17 mouse cellular contexts compared by ENCODE assay signal in the genomic region with DNA sequence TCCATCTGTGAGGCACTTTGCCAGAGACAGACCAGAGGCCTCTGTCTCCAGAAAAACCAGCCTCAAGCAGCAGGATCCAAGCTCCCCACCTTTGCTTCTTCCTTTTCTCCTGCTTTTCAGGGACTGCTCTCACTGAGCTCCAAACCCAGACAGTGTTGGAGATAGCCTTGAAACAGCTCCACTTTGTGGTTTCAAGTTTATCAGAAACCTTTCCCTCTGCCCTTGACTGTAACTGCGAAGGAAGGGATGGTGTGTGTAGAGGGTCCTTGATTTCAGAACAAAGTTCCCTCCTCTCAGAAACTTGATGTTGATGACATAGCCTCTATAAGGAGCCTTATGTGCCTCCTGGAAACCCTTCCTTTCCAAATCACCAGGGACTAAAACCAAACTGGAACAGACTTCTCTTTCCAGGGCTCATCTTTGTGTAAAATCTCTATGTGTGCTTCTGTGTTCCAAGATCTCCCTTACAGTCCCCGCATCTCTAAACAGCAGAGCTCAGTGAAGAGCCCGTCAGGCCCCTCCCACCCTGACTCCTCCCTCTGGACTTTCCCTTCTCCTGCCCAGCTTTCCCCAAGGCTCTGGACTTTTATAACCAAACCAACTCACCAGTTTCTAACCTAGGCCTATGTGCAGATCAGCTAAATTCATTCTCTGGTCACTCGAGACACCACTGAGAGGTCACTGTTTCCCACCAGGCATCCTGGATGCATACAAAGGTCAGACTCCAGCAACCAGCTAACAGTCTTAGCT.
DNase-seq lines count a peak whose midpoint lies in the region; ATAC-seq and TF ChIP-seq lines count a peak whose summit lies in the region.
"Had no signal": no experiment of that assay in that cellular context is flagged by ENCODE, and none has a peak within 500 bp of the region (broad histone marks: within the 10 kb centered on the region; RNA-seq: fewer than 3 reads in every experiment).

No protein-coding gene starts in this region.

- DNase-seq in forebrain, postnatal 0 days: no peak
- DNase-seq in forebrain, embryonic 10.5 days (ENCODE audit: extremely low spot score, low spot score): no peak
- DNase-seq in lung, embryonic 14.5 days: peak; percentile 8
- no peak for DNase-seq in lung, adult 2 months
- DNase-seq in adrenal gland, postnatal 10 days: peak; percentile 56
- peak; percentile 17 to 46 for DNase-seq in kidney, postnatal 4 days
- DNase-seq in spleen, adult 18-20 months: no peak
- DNase-seq in spleen, postnatal 10 days (ENCODE audit: low spot score in 2 of 2): no peak
- DNase-seq: gastrocnemius, adult 2 months; retina, postnatal 1 day had no signal

- no peak for TF ChIP-seq CTCF in forebrain, postnatal 0 days (IDR thresholded peaks at IDR 0.05; ENCODE audit: low read depth)
- no peak for TF ChIP-seq CTCF in lung, embryonic 14.5 days (IDR thresholded peaks at IDR 0.05; ENCODE audit: low read depth)
- TF ChIP-seq CTCF in lung, adult 2 months (IDR thresholded peaks at IDR 0.05; ENCODE audit: insufficient read depth, low read length): no peak

- TF ChIP-seq POLR2A in lung, adult 2 months (IDR thresholded peaks at IDR 0.05; ENCODE audit: borderline replicate concordance, extremely low read depth, low read depth, low read length): no peak

- H3K4me3 ChIP-seq in forebrain, postnatal 0 days (ENCODE audit: low read depth, low read length): no peak overlapping the region
- H3K4me3 ChIP-seq in forebrain, embryonic 10.5 days: no peak overlapping the region
- no peak overlapping the region for H3K4me3 ChIP-seq in lung, embryonic 14.5 days (ENCODE audit: low read depth, low read length)
- no peak overlapping the region for H3K4me3 ChIP-seq in lung, adult 2 months (replicated peaks; ENCODE audit: extremely low read depth, low read depth, low read length)
- H3K4me3 ChIP-seq: embryonic facial prominence, embryonic 13.5 days; forebrain, embryonic 13.5 days; gastrocnemius, adult 2 months; heart, embryonic 10.5 days; myocyte had no signal

- H3K9me3 ChIP-seq in forebrain, postnatal 0 days (ENCODE audit: low read length): no peaks in the 10 kb centered on the region
- no peaks in the 10 kb centered on the region for H3K9me3 ChIP-seq in forebrain, embryonic 10.5 days
- H3K9me3 ChIP-seq in lung, embryonic 14.5 days (ENCODE audit: low read depth, low read length): no peaks in the 10 kb centered on the region
- H3K9me3 ChIP-seq: embryonic facial prominence, embryonic 13.5 days; forebrain, embryonic 13.5 days; G1E; heart, embryonic 10.5 days had no signal

- no peak overlapping the region for H3K27ac ChIP-seq in forebrain, postnatal 0 days (ENCODE audit: low read depth, low read length)
- no peak overlapping the region for H3K27ac ChIP-seq in forebrain, embryonic 10.5 days
- H3K27ac ChIP-seq in lung, embryonic 14.5 days (ENCODE audit: low read depth): no peak overlapping the region
- H3K27ac ChIP-seq: embryonic facial prominence, embryonic 13.5 days; forebrain, embryonic 13.5 days; gastrocnemius, adult 2 months; heart, embryonic 10.5 days; liver, embryonic 14.5 days had no signal

- H3K4me1 ChIP-seq in forebrain, postnatal 0 days (ENCODE audit: insufficient read depth): no peaks in the 10 kb centered on the region
- peaks cover 7% of the 10 kb centered on the region; the same call in 1 of the 2 replicates for H3K4me1 ChIP-seq in forebrain, embryonic 10.5 days
- H3K4me1 ChIP-seq in lung, embryonic 14.5 days (ENCODE audit: insufficient read depth): no peaks in the 10 kb centered on the region
- no peaks in the 10 kb centered on the region for H3K4me1 ChIP-seq in lung, adult 2 months (ENCODE audit: control insufficient read depth, insufficient read depth, low read length)
- H3K4me1 ChIP-seq: forebrain, embryonic 13.5 days had no signal

- peaks cover 5% of the 10 kb centered on the region; the same call in 1 of the 2 replicates for H3K36me3 ChIP-seq in forebrain, postnatal 0 days (ENCODE audit: insufficient read depth)
- H3K36me3 ChIP-seq in forebrain, embryonic 10.5 days (replicated peaks): peaks cover 5% of the 10 kb centered on the region; the same call in 1 of the 2 replicates
- 0 out of 2 replicates have a peak, but pooled peaks cover 4% of the 10 kb centered on the region for H3K36me3 ChIP-seq in lung, embryonic 14.5 days (ENCODE audit: insufficient read depth)
- H3K36me3 ChIP-seq: G1E; heart, embryonic 10.5 days had no signal

- H3K27me3 ChIP-seq in forebrain, postnatal 0 days (ENCODE audit: insufficient read depth, low read length): no peaks in the 10 kb centered on the region
- H3K27me3 ChIP-seq in forebrain, embryonic 10.5 days (ENCODE audit: poor library complexity, severe bottlenecking): no peaks in the 10 kb centered on the region
- H3K27me3 ChIP-seq in lung, embryonic 14.5 days (ENCODE audit: insufficient read depth, low read length): no peaks in the 10 kb centered on the region
- H3K27me3 ChIP-seq: embryonic facial prominence, embryonic 13.5 days; forebrain, embryonic 13.5 days had no signal

- ATAC-seq in forebrain, postnatal 0 days: no peak
- no peak for ATAC-seq in lung, embryonic 14.5 days (ENCODE audit: insufficient read depth)
- ATAC-seq: activated CD4-positive, CD25-positive, alpha-beta regulatory T cell, adult 4 months; forebrain, embryonic 13.5 days had no signal

- WGBS in forebrain, postnatal 0 days: 59% methylated on average over 4 of the region's 4 CpGs
- WGBS in forebrain, embryonic 10.5 days: 71% methylated on average over 4 of the region's 4 CpGs
- 61% methylated on average over 4 of the region's 4 CpGs for WGBS in lung, embryonic 14.5 days
- WGBS in lung, adult 2 months: 66% methylated on average over 4 of the region's 4 CpGs

- 0 out of 2 replicates have a peak overlapping the region, but pooled peaks have one; percentile 10 for H3K9ac ChIP-seq in forebrain, postnatal 0 days
- no peak overlapping the region for H3K9ac ChIP-seq in lung, embryonic 14.5 days
- H3K9ac ChIP-seq: embryonic facial prominence, embryonic 13.5 days; forebrain, embryonic 13.5 days; liver, embryonic 14.5 days had no signal

- no peak overlapping the region for H3K4me2 ChIP-seq in forebrain, postnatal 0 days (ENCODE audit: low read depth)
- no peak overlapping the region for H3K4me2 ChIP-seq in lung, embryonic 14.5 days
- H3K4me2 ChIP-seq: embryonic facial prominence, embryonic 13.5 days; forebrain, embryonic 13.5 days had no signal

Comparison
In these comparisons a context has a peak if more than half of its experiments do, and no peak if none do; other contexts are left out.
1. DNase-seq: peak in lung, embryonic 14.5 days (single experiment), adrenal gland, postnatal 10 days (single experiment) and kidney, postnatal 4 days (2 of 2); none in forebrain, postnatal 0 days (single experiment), forebrain, embryonic 10.5 days (single experiment), lung, adult 2 months (single experiment), spleen, adult 18-20 months (0 of 2) and spleen, postnatal 10 days (0 of 2).